Comparison of ENCODE assay signal across 24 mouse cellular contexts in genomic region chr11:108182421-108182820, GRCm38 (mm10).
DNase-seq lines count a peak whose midpoint lies in the region; TF ChIP-seq lines count a peak whose summit lies in the region.
"Had no signal": no experiment of that assay in that cellular context is flagged by ENCODE, and none has a peak within 500 bp of the region (broad histone marks: within the 10 kb centered on the region; RNA-seq: fewer than 3 reads in every experiment).

No protein-coding gene starts in this region.

- 32% methylated on average over 5 of the region's 5 CpGs for WGBS in olfactory bulb, adult 2 months

- peaks cover 16% of the 10 kb centered on the region for H3K4me1 ChIP-seq in olfactory bulb, adult 2 months (ENCODE audit: control insufficient read depth, insufficient read depth, low read length)
- H3K4me1 ChIP-seq: limb, embryonic 12.5 days had no signal

- intact Hi-C loops in left cerebral cortex, adult 2 months (cut with DNase I), result no loop called here
- intact Hi-C loops in left cerebral cortex, postnatal 4 days (cut with DNase I), result no loop called here

- TF ChIP-seq POLR2A in olfactory bulb, adult 2 months (IDR thresholded peaks at IDR 0.05; ENCODE audit: insufficient read depth, low read depth, low read length), result no peak

- no peak for TF ChIP-seq CTCF in left cerebral cortex, adult 2 months (IDR thresholded peaks at IDR 0.05)
- TF ChIP-seq CTCF in olfactory bulb, adult 2 months (IDR thresholded peaks at IDR 0.05; ENCODE audit: insufficient read depth, low read depth, low read length), result no peak

- H3K27ac ChIP-seq in left cerebral cortex, adult 2 months, result peak overlapping the region; percentile 33
- peak overlapping the region; percentile 56 for H3K27ac ChIP-seq in olfactory bulb, adult 2 months (ENCODE audit: insufficient read depth, low read depth, low read length)
- H3K27ac ChIP-seq: embryonic facial prominence, embryonic 12.5 days; forebrain, embryonic 12.5 days; kidney, postnatal 0 days; limb, embryonic 12.5 days; midbrain, embryonic 10.5 days; neural tube, embryonic 15.5 days; stomach, postnatal 0 days had no signal

- no peak overlapping the region for H3K4me3 ChIP-seq in left cerebral cortex, adult 2 months
- H3K4me3 ChIP-seq in olfactory bulb, adult 2 months (ENCODE audit: insufficient read depth, low read depth, low read length), result no peak overlapping the region
- H3K4me3 ChIP-seq: embryonic facial prominence, embryonic 12.5 days; forebrain, embryonic 12.5 days; heart, embryonic 12.5 days; limb, embryonic 12.5 days; midbrain, embryonic 10.5 days; neural tube, embryonic 15.5 days had no signal

- peak; percentile 71 for DNase-seq in heart, adult 11 months
- DNase-seq in heart, adult 9 months (ENCODE audit: low spot score in 2 of 2), result no peak
- peak; percentile 35 to 60 for DNase-seq in left cerebral cortex, adult 2 months (ENCODE audit: extremely low spot score in 1 of 2, low spot score in 2 of 2)
- DNase-seq in left cerebral cortex, postnatal 4 days, result no peak
- peak; percentile 21 for DNase-seq in right cerebral cortex, postnatal 14 days
- no peak for DNase-seq in lung, postnatal 10 days
- no peak for DNase-seq in thymus, postnatal 36 days
- DNase-seq: adrenal gland, adult 8-10 months; cerebellum, adult 18-20 months; cerebellum, postnatal 14 days; heart, postnatal 14 days; kidney, adult 2 months; layer of hippocampus, postnatal 36 days; liver, postnatal 0 days; thymus, postnatal 14 days had no signal

Comparison
In these comparisons a context has a peak if more than half of its experiments do, and no peak if none do; other contexts are left out.
1. DNase-seq: peak in heart, adult 11 months (single experiment), left cerebral cortex, adult 2 months (2 of 2) and right cerebral cortex, postnatal 14 days (single experiment); none in heart, adult 9 months (0 of 2), left cerebral cortex, postnatal 4 days (single experiment), lung, postnatal 10 days (single experiment) and thymus, postnatal 36 days (0 of 2).